Mouse (Mus musculus): ENCODE results near the gene Maml1. TPM values are rescaled to one million over a fixed set of nuclear protein-coding genes. Genes with fewer than 3 reads are reported as not detected.
A peak's percentile ranks its signal among the peaks of the same experiment; 100 is the strongest.

Gene Maml1
- polyA plus RNA-seq, 1 experiment, result 6.3 TPM

- TF ChIP-seq CTCF (IDR thresholded peaks at IDR 0.05; ENCODE audit: extremely low read depth, insufficient read depth, low read length), result no peak
- no peak for TF ChIP-seq POLR2A (IDR thresholded peaks at IDR 0.05; ENCODE audit: extremely low read depth, insufficient read depth, low read length)
- Histone ChIP-seq H3K4me3 (ENCODE audit: insufficient read depth, low read length) (no peak overlapping the region), H3K4me1 (ENCODE audit: control insufficient read depth, insufficient read depth, low read length) (peaks cover under 1% of the 10 kb centered on the region; the same call in 1 of the 2 replicates), H3K27ac (ENCODE audit: insufficient read depth, low read length) (no peak overlapping the region)
Observed at GRCm38 (mm10) chr11:50269885-50270284, 22.2 kb downstream of the Maml1 start.

GRCm38 (mm10) chr11:50269163-50269562 lies 22.9 kb downstream of the Maml1 start:
- H3K4me1 ChIP-seq (ENCODE audit: control insufficient read depth, insufficient read depth, low read length), result no peaks in the 10 kb centered on the region
- no peak overlapping the region for H3K4me3 ChIP-seq (ENCODE audit: insufficient read depth, low read length)
- no peak for TF ChIP-seq POLR2A (IDR thresholded peaks at IDR 0.05; ENCODE audit: extremely low read depth, insufficient read depth, low read length)
- peak; percentile 36; the same call in 1 of the 2 replicates for TF ChIP-seq CTCF (IDR thresholded peaks at IDR 0.05; ENCODE audit: extremely low read depth, insufficient read depth, low read length)
- H3K27ac ChIP-seq (ENCODE audit: insufficient read depth, low read length), result no peak overlapping the region

GRCm38 (mm10) chr11:50266997-50267396 lies 25.1 kb downstream of the Maml1 start:
- no peak for TF ChIP-seq CTCF (IDR thresholded peaks at IDR 0.05; ENCODE audit: extremely low read depth, insufficient read depth, low read length)
- no peak for TF ChIP-seq POLR2A (IDR thresholded peaks at IDR 0.05; ENCODE audit: extremely low read depth, insufficient read depth, low read length)
- H3K4me3 ChIP-seq (ENCODE audit: insufficient read depth, low read length), result no peak overlapping the region

GRCm38 (mm10) chr11:50265931-50266330 lies 26.2 kb downstream of the Maml1 start:
- TF ChIP-seq POLR2A (IDR thresholded peaks at IDR 0.05; ENCODE audit: extremely low read depth, insufficient read depth, low read length), result no peak
- no peaks in the 10 kb centered on the region for H3K4me1 ChIP-seq (ENCODE audit: control insufficient read depth, insufficient read depth, low read length)
- H3K4me3 ChIP-seq (ENCODE audit: insufficient read depth, low read length), result no peak overlapping the region
- no peak overlapping the region for H3K27ac ChIP-seq (ENCODE audit: insufficient read depth, low read length)

More at GRCm38 (mm10) chr11:50266997-50267396, 25.1 kb downstream of the Maml1 start:
- H3K4me1 ChIP-seq (ENCODE audit: control insufficient read depth, insufficient read depth, low read length), result no peaks in the 10 kb centered on the region
- no peak overlapping the region for H3K27ac ChIP-seq (ENCODE audit: insufficient read depth, low read length)

DNA sequence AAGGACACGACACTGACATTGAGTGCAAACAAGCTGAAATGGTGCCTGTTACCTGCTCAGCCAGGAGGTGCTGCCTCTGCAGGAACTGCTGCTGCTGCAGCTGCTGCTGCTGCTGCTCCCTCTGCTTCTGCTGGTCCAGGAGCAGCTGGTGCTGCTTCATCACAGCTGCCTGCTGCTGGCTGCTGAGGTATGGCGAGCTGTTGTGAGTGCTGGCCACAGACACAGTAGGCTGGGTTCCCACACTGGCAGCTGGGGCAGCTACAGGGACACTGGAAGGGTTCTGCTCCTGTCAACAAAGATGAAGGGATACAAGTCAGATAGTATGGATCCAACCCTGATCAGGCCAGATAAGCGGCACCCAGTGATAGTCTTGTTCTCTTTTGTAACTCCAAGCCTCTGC lies 28.9 kb downstream of the Maml1 start:
- Histone ChIP-seq H3K4me3 (ENCODE audit: insufficient read depth, low read length) (no peak overlapping the region), H3K4me1 (ENCODE audit: control insufficient read depth, insufficient read depth, low read length) (peaks cover under 1% of the 10 kb centered on the region; the same call in 1 of the 2 replicates), H3K27ac (ENCODE audit: insufficient read depth, low read length) (no peak overlapping the region)
- TF ChIP-seq CTCF (IDR thresholded peaks at IDR 0.05; ENCODE audit: extremely low read depth, insufficient read depth, low read length) (no peak), POLR2A (IDR thresholded peaks at IDR 0.05; ENCODE audit: extremely low read depth, insufficient read depth, low read length) (no peak)

DNA sequence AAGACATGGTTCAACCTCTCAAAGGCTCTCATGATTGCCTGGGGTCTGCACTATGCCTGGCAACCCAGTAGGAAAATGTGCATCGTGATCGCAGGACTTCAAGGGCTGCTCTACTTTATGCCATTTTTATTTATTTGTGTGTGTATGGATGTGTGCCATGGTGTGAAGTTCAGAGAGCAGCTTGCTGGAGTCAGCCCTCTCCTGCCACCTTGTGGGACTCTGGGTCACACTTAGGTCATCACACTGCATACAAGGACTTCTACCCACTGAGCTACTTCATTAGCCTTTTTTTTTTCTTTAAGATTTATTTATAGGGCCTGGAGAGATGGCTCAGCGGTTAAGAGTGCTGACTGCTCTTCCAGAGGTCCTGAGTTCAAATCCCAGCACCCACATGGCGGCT lies 30.1 kb downstream of the Maml1 start:
- Histone ChIP-seq H3K4me1 (ENCODE audit: control insufficient read depth, insufficient read depth, low read length) (peaks cover 5% of the 10 kb centered on the region), H3K4me3 (ENCODE audit: insufficient read depth, low read length) (no peak overlapping the region), H3K27ac (ENCODE audit: insufficient read depth, low read length) (no peak overlapping the region)
- TF ChIP-seq POLR2A (IDR thresholded peaks at IDR 0.05; ENCODE audit: extremely low read depth, insufficient read depth, low read length), result no peak
- TF ChIP-seq CTCF (IDR thresholded peaks at IDR 0.05; ENCODE audit: extremely low read depth, insufficient read depth, low read length), result peak; percentile 44; the same call in 1 of the 2 replicates

DNA sequence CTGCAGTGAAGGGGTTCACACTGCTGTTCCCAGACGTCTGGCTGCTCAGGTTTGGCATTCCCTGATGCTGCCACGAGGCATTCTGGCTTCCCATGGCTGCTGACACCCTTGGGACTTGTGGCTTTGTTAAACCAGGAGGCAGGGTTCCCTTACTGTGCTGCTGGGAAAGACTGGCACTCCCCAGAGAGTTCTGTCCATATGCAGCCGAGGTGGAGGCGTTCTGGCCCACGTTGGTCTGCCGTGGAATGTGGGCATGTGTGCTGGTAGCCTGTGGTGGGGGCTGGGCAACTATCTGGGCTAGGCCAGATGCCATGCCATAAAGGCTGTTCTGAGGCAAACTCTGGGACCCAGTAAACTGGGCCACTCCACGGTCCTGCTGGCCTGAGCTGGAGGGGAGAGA lies 33.8 kb downstream of the Maml1 start:
- TF ChIP-seq POLR2A (IDR thresholded peaks at IDR 0.05; ENCODE audit: extremely low read depth, insufficient read depth, low read length) (no peak), CTCF (IDR thresholded peaks at IDR 0.05; ENCODE audit: extremely low read depth, insufficient read depth, low read length) (no peak)
- Histone ChIP-seq H3K4me3 (ENCODE audit: insufficient read depth, low read length) (no peak overlapping the region), H3K4me1 (ENCODE audit: control insufficient read depth, insufficient read depth, low read length) (peaks cover 14% of the 10 kb centered on the region), H3K27ac (ENCODE audit: insufficient read depth, low read length) (no peak overlapping the region)

GRCm38 (mm10) chr11:50256615-50257014 lies 35.5 kb downstream of the Maml1 start:
- TF ChIP-seq POLR2A (IDR thresholded peaks at IDR 0.05; ENCODE audit: extremely low read depth, insufficient read depth, low read length) (no peak), CTCF (IDR thresholded peaks at IDR 0.05; ENCODE audit: extremely low read depth, insufficient read depth, low read length) (no peak)
- no peak overlapping the region for H3K4me3 ChIP-seq (ENCODE audit: insufficient read depth, low read length)
- H3K4me1 ChIP-seq (ENCODE audit: control insufficient read depth, insufficient read depth, low read length), result peaks cover 14% of the 10 kb centered on the region
- peak overlapping the region; percentile 55; the same call in 1 of the 2 replicates for H3K27ac ChIP-seq (ENCODE audit: insufficient read depth, low read length)

DNA sequence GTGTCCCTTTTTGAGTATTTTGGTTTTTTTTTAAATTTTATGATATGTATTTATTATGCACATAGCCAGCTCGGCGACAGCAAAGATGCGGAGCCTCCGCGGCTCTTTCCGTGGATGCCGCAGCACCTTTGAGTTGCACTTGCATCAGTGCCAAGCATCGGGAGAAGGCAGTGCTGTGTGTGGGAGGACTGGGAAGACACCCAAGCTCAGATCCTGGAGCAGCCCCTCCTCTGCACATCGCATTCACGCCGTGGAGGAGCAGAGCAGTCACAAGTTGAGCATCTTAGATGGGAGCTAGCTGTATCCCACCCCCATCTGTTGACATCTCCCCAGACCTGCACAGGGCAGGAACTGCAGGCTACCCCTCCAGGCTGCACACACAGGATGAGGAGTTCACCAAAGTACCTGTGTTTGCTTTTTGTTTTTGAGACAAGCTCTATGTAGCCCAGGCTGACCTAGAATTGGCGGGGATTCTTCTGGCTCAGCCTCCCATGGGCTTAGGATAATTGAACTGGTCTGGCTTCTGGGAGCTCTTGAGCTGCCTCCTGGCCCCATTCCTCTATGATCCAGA lies 38.0 kb downstream of the Maml1 start:
- Histone ChIP-seq H3K4me3 (ENCODE audit: insufficient read depth, low read length) (no peak overlapping the region), H3K27ac (ENCODE audit: insufficient read depth, low read length) (peak overlapping the region; percentile 53; the same call in 1 of the 2 replicates), H3K4me1 (ENCODE audit: control insufficient read depth, insufficient read depth, low read length) (peaks cover 14% of the 10 kb centered on the region)
- no peak for TF ChIP-seq CTCF (IDR thresholded peaks at IDR 0.05; ENCODE audit: extremely low read depth, insufficient read depth, low read length)
- 0 out of 2 replicates have a peak, but pooled peaks have one; percentile 44 for TF ChIP-seq POLR2A (IDR thresholded peaks at IDR 0.05; ENCODE audit: extremely low read depth, insufficient read depth, low read length)

DNA sequence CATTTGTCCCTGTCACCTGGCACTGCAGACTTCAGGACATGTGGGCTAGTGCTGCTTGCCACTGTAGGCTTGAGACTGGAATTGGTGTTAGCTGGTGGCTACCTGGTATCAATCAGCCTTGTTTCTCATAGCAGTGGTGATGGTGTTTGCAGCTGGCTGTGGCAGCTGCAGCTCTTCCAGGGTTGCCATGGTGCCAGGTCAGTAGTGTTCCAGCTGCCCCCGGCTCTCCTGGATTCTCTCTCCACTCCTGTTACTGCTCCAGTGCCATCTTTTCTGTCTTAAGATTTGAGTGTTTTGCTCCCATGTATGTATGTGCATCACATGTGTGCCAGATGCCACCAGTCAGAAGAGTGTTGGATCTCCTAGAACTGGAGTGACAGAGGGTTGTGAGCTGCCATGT lies 38.7 kb downstream of the Maml1 start:
- no peak for TF ChIP-seq POLR2A (IDR thresholded peaks at IDR 0.05; ENCODE audit: extremely low read depth, insufficient read depth, low read length)
- no peak for TF ChIP-seq CTCF (IDR thresholded peaks at IDR 0.05; ENCODE audit: extremely low read depth, insufficient read depth, low read length)
- H3K27ac ChIP-seq (ENCODE audit: insufficient read depth, low read length), result no peak overlapping the region

More for the DNA sequence above, 38.7 kb downstream of the Maml1 start:
- no peak overlapping the region for H3K4me3 ChIP-seq (ENCODE audit: insufficient read depth, low read length)
- peaks cover 14% of the 10 kb centered on the region for H3K4me1 ChIP-seq (ENCODE audit: control insufficient read depth, insufficient read depth, low read length)

Data from cortical plate, adult 2 months (tissue).